Mouse (Mus musculus) MEL (cell line): ENCODE data around the gene Spata32. TPM values are rescaled to one million over a fixed set of nuclear protein-coding genes. Genes with fewer than 3 reads are reported as not detected.

Source experiments
- DNase-seq: peaks from one replicate; pipeline ENCODE4 v3.0.0; 2011; ENCODE audit warnings: low read depth, low spot score
- H3K27ac ChIP-seq: 2 replicates; pipeline ENCODE4 v1.5.1; 2012; ENCODE audit warnings: low read depth, mild to moderate bottlenecking, control low read depth, low read length, moderate library complexity; ENCODE audit not compliant: control insufficient read depth
- H3K27me3 ChIP-seq, 2 experiments: fragments of 150-350 bp in 1 of 2; sonication (generic) in 1 of 2; 2 replicates each; pipeline ENCODE4 v1.6.1; 2012; ENCODE audit warnings: low read length in 2 of 2, mild to moderate bottlenecking in 2 of 2, improper control_type of control experiment in 1 of 2, moderate library complexity in 1 of 2; ENCODE audit not compliant: insufficient read depth in 2 of 2, control insufficient read depth in 1 of 2
- H3K36me3 ChIP-seq, 2 experiments: 2 replicates each; pipeline ENCODE4 v1.6.1; 2012 to 2014; ENCODE audit warnings: low read length in 2 of 2, improper control_type of control experiment in 1 of 2, inconsistent platforms in 1 of 2, mild to moderate bottlenecking in 1 of 2; ENCODE audit not compliant: insufficient read depth in 2 of 2, control insufficient read depth in 1 of 2
- H3K4me1 ChIP-seq, 2 experiments: fragments of 150-350 bp in 1 of 2; sonication (generic) in 1 of 2; 2 replicates each; pipeline ENCODE4 v1.6.1; 2012; ENCODE audit warnings: low read length in 2 of 2, improper control_type of control experiment in 1 of 2, mild to moderate bottlenecking in 1 of 2; ENCODE audit not compliant: insufficient read depth in 2 of 2, control insufficient read depth in 1 of 2
- H3K4me3 ChIP-seq, 2 experiments: fragments of 150-350 bp in 1 of 2; sonication (generic) in 1 of 2; 2 replicates each; pipeline ENCODE4 v1.5.1; 2012; ENCODE audit warnings: low read depth in 2 of 2, low read length in 2 of 2, mild to moderate bottlenecking in 2 of 2, moderate library complexity in 2 of 2, control low read depth in 1 of 2, improper control_type of control experiment in 1 of 2; ENCODE audit not compliant: control insufficient read depth in 1 of 2, insufficient read depth in 1 of 2
- H3K79me2 ChIP-seq: 2 replicates; pipeline ENCODE4 v1.6.1; 2012; ENCODE audit warnings: mild to moderate bottlenecking, low read length, moderate library complexity; ENCODE audit not compliant: control insufficient read depth, poor library complexity, insufficient read depth
- H3K9ac ChIP-seq: 2 replicates; pipeline ENCODE4 v1.6.1; 2012; ENCODE audit warnings: low read depth, mild to moderate bottlenecking, control low read depth, low read length, moderate library complexity; ENCODE audit not compliant: control insufficient read depth, poor library complexity, severe bottlenecking
- H3K9me3 ChIP-seq: fragments of 150-350 bp; sonication (generic); replicated peaks from 2 replicates; pipeline ENCODE4 v1.6.1; 2012; ENCODE audit warnings: mild to moderate bottlenecking, low read length, improper control_type of control experiment, moderate library complexity; ENCODE audit not compliant: insufficient read depth
- CHD2 ChIP-seq: IDR thresholded peaks from 2 replicates; pipeline ENCODE4 v1.6.1; 2011; ENCODE audit warnings: low read length, improper control_type of control experiment
- CTCF ChIP-seq, 3 experiments: IDR thresholded peaks in 2 of 3; conservative IDR thresholded peaks in 1 of 3; 2 replicates each; pipeline ENCODE4 v1.5.1; 2011 to 2012; ENCODE audit warnings: low read length in 3 of 3, low read depth in 2 of 3, mild to moderate bottlenecking in 2 of 3, improper control_type of control experiment in 1 of 3, inconsistent platforms in 1 of 3, mixed read lengths in 1 of 3, moderate library complexity in 1 of 3; ENCODE audit not compliant: control insufficient read depth in 1 of 3, insufficient read depth in 1 of 3, poor library complexity in 1 of 3, severe bottlenecking in 1 of 3
- ELF1 ChIP-seq: IDR thresholded peaks from 2 replicates; pipeline ENCODE4 v1.6.1; 2014; ENCODE audit warnings: low read depth, mild to moderate bottlenecking, inconsistent platforms, low read length, improper control_type of control experiment, moderate library complexity
- GATA1 ChIP-seq: IDR thresholded peaks from 2 replicates; pipeline ENCODE4 v1.6.1; 2011; ENCODE audit warnings: low read depth, low read length, improper control_type of control experiment
- JUND ChIP-seq: IDR thresholded peaks from 2 replicates; pipeline ENCODE4 v1.6.1; 2011; ENCODE audit warnings: low read depth, mild to moderate bottlenecking, improper control_type of control experiment, low read length
- KAT2A ChIP-seq: conservative IDR thresholded peaks from 2 replicates; pipeline ENCODE4 v1.6.1; 2012; ENCODE audit warnings: low read depth, low read length, improper control_type of control experiment, inconsistent platforms
- MAFK ChIP-seq: IDR thresholded peaks from 2 replicates; pipeline ENCODE4 v1.6.1; 2011; ENCODE audit warnings: low read depth, mild to moderate bottlenecking, low read length, improper control_type of control experiment, borderline replicate concordance
- MAX ChIP-seq: IDR thresholded peaks from 2 replicates; pipeline ENCODE4 v1.6.1; 2011; ENCODE audit warnings: low read length, improper control_type of control experiment
- NRF1 ChIP-seq: IDR thresholded peaks from 2 replicates; pipeline ENCODE4 v1.6.1; 2014; ENCODE audit warnings: low read depth, mild to moderate bottlenecking, inconsistent platforms, low read length, improper control_type of control experiment, moderate library complexity; ENCODE audit not compliant: poor library complexity, insufficient read depth, severe bottlenecking
- POLR2A ChIP-seq, 2 experiments: IDR thresholded peaks; 2 replicates each; pipeline ENCODE4 v1.6.1; 2011 to 2012; ENCODE audit warnings: low read length in 2 of 2, mild to moderate bottlenecking in 2 of 2, control low read depth in 1 of 2, improper control_type of control experiment in 1 of 2, low read depth in 1 of 2, moderate library complexity in 1 of 2; ENCODE audit not compliant: control insufficient read depth in 1 of 2, insufficient read depth in 1 of 2, poor library complexity in 1 of 2
- POLR2AphosphoS5 ChIP-seq: IDR thresholded peaks from 2 replicates; pipeline ENCODE4 v1.6.1; 2012; ENCODE audit warnings: low read depth, borderline replicate concordance, mild to moderate bottlenecking, inconsistent platforms, low read length, moderate library complexity, mixed read lengths
- RAD21 ChIP-seq: IDR thresholded peaks from 2 replicates; pipeline ENCODE4 v1.6.1; 2011; ENCODE audit warnings: mild to moderate bottlenecking, low read depth, low read length, improper control_type of control experiment
- RCOR1 ChIP-seq: IDR thresholded peaks from 2 replicates; pipeline ENCODE4 v1.6.1; 2012; ENCODE audit warnings: low read depth, mild to moderate bottlenecking, inconsistent platforms, low read length, improper control_type of control experiment
- SMC3 ChIP-seq: IDR thresholded peaks from 2 replicates; pipeline ENCODE4 v1.6.1; 2011; ENCODE audit warnings: low read depth, low read length, improper control_type of control experiment
- TAL1 ChIP-seq: IDR thresholded peaks from 2 replicates; pipeline ENCODE4 v1.6.1; 2012; ENCODE audit warnings: mild to moderate bottlenecking, inconsistent platforms, low read length, moderate library complexity, mixed read lengths
- TCF12 ChIP-seq: IDR thresholded peaks from 2 replicates; pipeline ENCODE4 v1.6.1; 2014; ENCODE audit warnings: low read depth, mild to moderate bottlenecking, inconsistent platforms, low read length, improper control_type of control experiment, moderate library complexity
- UBTF ChIP-seq: IDR thresholded peaks from 2 replicates; pipeline ENCODE4 v1.6.1; 2012; ENCODE audit warnings: low read depth, mild to moderate bottlenecking, inconsistent platforms, low read length, improper control_type of control experiment, moderate library complexity, borderline replicate concordance; ENCODE audit not compliant: insufficient read depth
- USF1 ChIP-seq: IDR thresholded peaks from 2 replicates; pipeline ENCODE4 v1.6.1; 2014; ENCODE audit warnings: low read depth, mild to moderate bottlenecking, inconsistent platforms, low read length, improper control_type of control experiment, moderate library complexity
- ZC3H11A ChIP-seq: IDR thresholded peaks from 2 replicates; pipeline ENCODE4 v1.6.1; 2012; ENCODE audit warnings: low read depth, mild to moderate bottlenecking, inconsistent platforms, low read length, improper control_type of control experiment
- ZMIZ1 ChIP-seq: IDR thresholded peaks from 2 replicates; pipeline ENCODE4 v1.6.1; 2012; ENCODE audit warnings: low read depth, mild to moderate bottlenecking, inconsistent platforms, low read length, improper control_type of control experiment, moderate library complexity
- ZNF384 ChIP-seq: IDR thresholded peaks from 2 replicates; pipeline ENCODE4 v1.6.1; 2012; ENCODE audit warnings: low read depth, mild to moderate bottlenecking, inconsistent platforms, low read length, improper control_type of control experiment
- polyA plus RNA-seq, 2 experiments: library from polyadenylated mRNA; stranded (reverse) in 1 of 2; unstranded in 1 of 2; fragments of >175 nt in 1 of 2; fragments of >200 nt in 1 of 2; gene quantifications; 2 replicates each; pipeline versions ENCODE4 v1.2.1 to v1.2.4; 2012; ENCODE audit warnings: low replicate concordance in 2 of 2, low read depth in 1 of 2; ENCODE audit not compliant: insufficient read length in 2 of 2, insufficient read depth in 1 of 2, missing spikeins in 1 of 2
- total RNA-seq: library from RNA; depleted of rRNA; stranded (reverse); fragments of 300-350 nt; gene quantifications from 2 replicates; pipeline ENCODE4 v1.2.3, GENCODE M21; 2012

Spata32 gene
- total and polyA plus RNA-seq, 3 experiments = not detected

DNA sequence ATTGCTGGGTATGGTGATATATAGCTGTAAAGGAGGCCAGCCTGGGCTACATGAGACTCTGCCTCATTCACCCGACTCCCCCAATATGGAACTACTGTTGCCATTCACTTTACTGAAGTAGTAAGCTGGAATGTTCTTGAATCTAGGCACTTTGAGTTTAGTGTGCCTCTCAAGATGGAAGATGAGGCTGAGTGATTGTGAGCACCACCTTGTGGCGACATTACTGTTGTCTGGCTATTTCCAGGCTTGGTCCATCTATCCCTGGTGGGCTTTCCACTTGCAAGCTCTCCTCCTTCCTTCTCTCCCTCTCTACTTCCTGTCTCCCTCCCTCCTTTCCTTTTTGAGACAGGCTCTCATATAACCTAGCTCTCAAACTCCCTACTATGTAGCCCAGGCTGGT, 33.3 kb downstream of the Spata32 start:
- DNase-seq = peak; percentile 65
- H3K4me3 ChIP-seq = no peak overlapping the region
- no peaks in the 10 kb centered on the region for H3K79me2 ChIP-seq
- H3K36me3 ChIP-seq = no peaks in the 10 kb centered on the region
- no peaks in the 10 kb centered on the region for H3K4me1 ChIP-seq
- TF ChIP-seq POLR2A (IDR thresholded peaks at IDR 0.05; ENCODE audit: control insufficient read depth in 1 of 2, insufficient read depth in 1 of 2, low read depth in 1 of 2, low read length in 2 of 2, poor library complexity in 1 of 2) (no peak), RCOR1 (no peak), SMC3 (peak; percentile 90), RAD21 (peak; percentile 70), ZC3H11A (peak; percentile 68), JUND (0 out of 2 replicates have a peak, but pooled peaks have one; percentile 10), CTCF (IDR thresholded peaks at IDR 0.05 in 2 of 3, conservative IDR thresholded peaks at IDR 0.05 in 1 of 3; ENCODE audit: control insufficient read depth in 1 of 3, insufficient read depth in 1 of 3, low read depth in 2 of 3, low read length in 3 of 3, poor library complexity in 1 of 3, severe bottlenecking in 1 of 3) (peak; percentile 32 to 82 (median 58))
- H3K9me3 ChIP-seq = no peaks in the 10 kb centered on the region
- H3K9ac ChIP-seq = no peak overlapping the region
- H3K27me3 ChIP-seq = no peaks in the 10 kb centered on the region
- H3K27ac ChIP-seq = no peak overlapping the region

DNA sequence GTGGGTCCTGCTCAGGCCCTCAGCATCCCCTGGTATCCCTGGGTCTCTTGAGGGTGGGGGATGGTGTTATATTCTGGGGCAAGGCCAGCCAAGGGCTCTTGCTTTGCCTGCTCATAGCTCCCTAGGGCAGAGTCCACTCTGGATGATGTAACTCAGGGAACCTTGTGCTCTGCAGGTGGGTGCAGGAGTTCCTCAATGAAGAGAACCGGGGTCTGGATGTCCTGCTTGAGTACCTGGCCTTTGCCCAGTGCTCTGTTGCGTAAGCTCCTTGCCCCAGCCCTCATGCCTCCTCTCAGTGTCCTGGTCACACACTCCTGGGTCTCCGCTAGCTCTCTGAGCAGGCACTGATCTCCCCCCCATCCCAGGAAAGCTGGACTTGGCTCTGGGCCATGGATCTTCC, 36.3 kb downstream of the Spata32 start:
- Histone ChIP-seq H3K27me3 (no peaks in the 10 kb centered on the region), H3K9me3 (no peaks in the 10 kb centered on the region), H3K9ac (no peak overlapping the region), H3K36me3 (no peaks in the 10 kb centered on the region), H3K4me1 (peaks cover 0 to 4% of the 10 kb centered on the region in 2 experiments; a peak in 1 of 4 replicates), H3K27ac (no peak overlapping the region), H3K4me3 (no peak overlapping the region), H3K79me2 (no peaks in the 10 kb centered on the region)
- no peak for DNase-seq
- TF ChIP-seq ZC3H11A (no peak), UBTF (no peak), RCOR1 (no peak)
- TF ChIP-seq, all 39 proteins: peak for 0

DNA sequence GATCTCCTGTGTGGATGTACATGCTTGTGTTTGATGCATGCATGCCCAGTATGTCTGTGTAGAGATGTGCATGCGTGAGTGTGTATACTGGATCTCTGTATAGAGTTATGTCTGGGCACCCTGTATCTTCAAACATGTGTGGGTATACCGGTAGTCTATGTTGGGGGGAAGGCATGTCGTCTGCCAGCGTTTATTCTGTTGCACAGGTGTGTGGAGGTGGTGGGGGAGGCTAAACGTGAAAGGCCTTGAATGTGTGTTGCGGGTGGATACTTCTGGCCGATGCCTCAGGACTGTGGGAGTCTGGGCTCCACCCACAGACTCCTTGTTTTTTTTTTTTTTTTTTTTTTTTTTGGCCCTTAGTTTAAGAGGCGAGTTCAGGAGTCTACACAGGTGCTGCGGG, 36.9 kb downstream of the Spata32 start:
- TF ChIP-seq CTCF (IDR thresholded peaks at IDR 0.05 in 2 of 3, conservative IDR thresholded peaks at IDR 0.05 in 1 of 3; ENCODE audit: control insufficient read depth in 1 of 3, insufficient read depth in 1 of 3, low read depth in 2 of 3, low read length in 3 of 3, poor library complexity in 1 of 3, severe bottlenecking in 1 of 3) (no peak), TAL1 (no peak), USF1 (no peak), GATA1 (no peak), JUND (no peak), POLR2A (IDR thresholded peaks at IDR 0.05; ENCODE audit: control insufficient read depth in 1 of 2, insufficient read depth in 1 of 2, low read depth in 1 of 2, low read length in 2 of 2, poor library complexity in 1 of 2) (no peak), KAT2A (no peak), ZNF384 (no peak), POLR2AphosphoS5 (no peak), ELF1 (no peak), RAD21 (no peak), CHD2 (no peak), TCF12 (no peak), NRF1 (no peak), MAX (no peak), UBTF (no peak), ZMIZ1 (no peak), ZC3H11A (no peak), MAFK (no peak)

More for the DNA sequence above, 36.9 kb downstream of the Spata32 start:
- Histone ChIP-seq H3K79me2 (no peaks in the 10 kb centered on the region), H3K4me1 (peaks cover 0 to 4% of the 10 kb centered on the region in 2 experiments; a peak in 1 of 4 replicates), H3K36me3 (no peaks in the 10 kb centered on the region), H3K27ac (no peak overlapping the region), H3K9me3 (no peaks in the 10 kb centered on the region), H3K9ac (no peak overlapping the region), H3K4me3 (no peak overlapping the region), H3K27me3 (no peaks in the 10 kb centered on the region)
- no peak for DNase-seq
